Mouse (Mus musculus) CH12.LX (cell line): ENCODE measurements at regions not wholly inside any gene's neighbourhood (a gene's known extent, or its start where the extent isn't known, plus 50 kb on each side); places are given as distances from the start of the nearest gene placed in this dataset.
A peak's percentile ranks its signal among the peaks of the same experiment; 100 is the strongest.

Experiments
- DNase-seq: peaks from one replicate; pipeline ENCODE4 v3.0.0-alpha.2; 2013; ENCODE audit errors: extremely low read depth
- H3K27ac ChIP-seq: 2 replicates; pipeline ENCODE4 v1.5.1; 2012; ENCODE audit warnings: low read depth, mild to moderate bottlenecking, control low read depth, moderate library complexity; ENCODE audit not compliant: insufficient read depth
- H3K27me3 ChIP-seq: replicated peaks from 2 replicates; pipeline ENCODE3; 2012; ENCODE audit warnings: inconsistent platforms
- H3K36me3 ChIP-seq, 2 experiments: replicated peaks in 1 of 2; 2 replicates each; pipeline versions ENCODE3 to v1.6.1; 2012; ENCODE audit warnings: inconsistent platforms in 1 of 2, low read length in 1 of 2, mild to moderate bottlenecking in 1 of 2, mixed read lengths in 1 of 2, moderate library complexity in 1 of 2; ENCODE audit not compliant: control insufficient read depth in 1 of 2, insufficient read depth in 1 of 2
- H3K4me1 ChIP-seq, 2 experiments: 2 replicates each; pipeline ENCODE4 v1.6.1; 2012; ENCODE audit warnings: inconsistent platforms in 1 of 2, moderate library complexity in 1 of 2; ENCODE audit not compliant: insufficient read depth in 2 of 2, control insufficient read depth in 1 of 2
- H3K4me2 ChIP-seq: 2 replicates; pipeline ENCODE4 v1.6.1; 2012; ENCODE audit warnings: low read depth, mild to moderate bottlenecking, control low read depth; ENCODE audit not compliant: poor library complexity, insufficient read depth, severe bottlenecking
- H3K4me3 ChIP-seq, 3 experiments: fragments of 150-350 bp in 1 of 3; sonication (generic) in 1 of 3; replicated peaks in 1 of 3; 2 replicates each; pipeline versions ENCODE3 to v1.5.1; 2011 to 2012; ENCODE audit warnings: low read depth in 2 of 3, low read length in 2 of 3, mild to moderate bottlenecking in 2 of 3, moderate library complexity in 2 of 3, control low read depth in 1 of 3, improper control_type of control experiment in 1 of 3, inconsistent platforms in 1 of 3, mixed read lengths in 1 of 3; ENCODE audit not compliant: poor library complexity in 1 of 3
- H3K79me2 ChIP-seq: replicated peaks from 2 replicates; pipeline ENCODE4 v1.6.1; 2012; ENCODE audit warnings: mild to moderate bottlenecking, moderate library complexity; ENCODE audit not compliant: control insufficient read depth, poor library complexity, insufficient read depth, severe bottlenecking; ENCODE audit errors: extremely low read depth
- H3K9ac ChIP-seq: 2 replicates; pipeline ENCODE4 v1.6.1; 2012; ENCODE audit warnings: low read depth, mild to moderate bottlenecking, control low read depth, moderate library complexity; ENCODE audit not compliant: insufficient read depth
- H3K9me3 ChIP-seq: replicated peaks from 2 replicates; pipeline ENCODE3; 2012; ENCODE audit warnings: low read length, inconsistent platforms, mixed read lengths
- BHLHE40 ChIP-seq: IDR thresholded peaks from 2 replicates; pipeline ENCODE4 v1.6.1; 2011; ENCODE audit warnings: mild to moderate bottlenecking, low read depth, low read length, improper control_type of control experiment
- CHD1 ChIP-seq: IDR thresholded peaks from 2 replicates; pipeline ENCODE4 v1.6.1; 2012; ENCODE audit warnings: low read depth, low read length, improper control_type of control experiment, inconsistent platforms
- CHD2 ChIP-seq: IDR thresholded peaks from 2 replicates; pipeline ENCODE4 v1.6.1; 2011; ENCODE audit warnings: low read length, improper control_type of control experiment
- CTCF ChIP-seq, 2 experiments: IDR thresholded peaks in 1 of 2; conservative IDR thresholded peaks in 1 of 2; 2 replicates each; pipeline ENCODE4 v1.5.1; 2011 to 2012; ENCODE audit warnings: low read depth in 2 of 2, low read length in 2 of 2, improper control_type of control experiment in 1 of 2, inconsistent platforms in 1 of 2, mild to moderate bottlenecking in 1 of 2, moderate library complexity in 1 of 2
- E2F4 ChIP-seq: IDR thresholded peaks from 2 replicates; pipeline ENCODE4 v1.6.1; 2011; ENCODE audit warnings: low read depth, low read length, improper control_type of control experiment; ENCODE audit not compliant: insufficient replicate concordance
- ETS1 ChIP-seq: conservative IDR thresholded peaks from 2 replicates; pipeline ENCODE4 v1.6.1; 2012; ENCODE audit warnings: low read depth, mild to moderate bottlenecking, inconsistent platforms, low read length, improper control_type of control experiment, moderate library complexity
- GABPA ChIP-seq: IDR thresholded peaks from 2 replicates; pipeline ENCODE4 v1.6.1; 2012; ENCODE audit warnings: low read depth, low read length, improper control_type of control experiment, inconsistent platforms; ENCODE audit not compliant: insufficient replicate concordance
- HCFC1 ChIP-seq: IDR thresholded peaks from 2 replicates; pipeline ENCODE4 v1.6.1; 2012; ENCODE audit warnings: low read depth, mild to moderate bottlenecking, inconsistent platforms, low read length, improper control_type of control experiment
- IRF4 ChIP-seq: IDR thresholded peaks from 2 replicates; pipeline ENCODE4 v1.6.1; 2014; ENCODE audit warnings: low read depth, mild to moderate bottlenecking, inconsistent platforms, low read length, improper control_type of control experiment
- JUN ChIP-seq: IDR thresholded peaks from 2 replicates; pipeline ENCODE4 v1.6.1; 2011; ENCODE audit warnings: low read depth, mild to moderate bottlenecking, low read length, improper control_type of control experiment, moderate library complexity; ENCODE audit not compliant: insufficient read depth
- MAZ ChIP-seq: IDR thresholded peaks from 2 replicates; pipeline ENCODE4 v1.6.1; 2012; ENCODE audit warnings: low read depth, mild to moderate bottlenecking, inconsistent platforms, low read length, improper control_type of control experiment, moderate library complexity
- NELFE ChIP-seq: IDR thresholded peaks from 2 replicates; pipeline ENCODE4 v1.6.1; 2011; ENCODE audit warnings: low read depth, low read length, improper control_type of control experiment
- NRF1 ChIP-seq: IDR thresholded peaks from 2 replicates; pipeline ENCODE4 v1.6.1; 2014; ENCODE audit warnings: low read depth, mild to moderate bottlenecking, inconsistent platforms, low read length, improper control_type of control experiment, moderate library complexity
- POLR2A ChIP-seq: IDR thresholded peaks from 2 replicates; pipeline ENCODE4 v1.6.1; 2011; ENCODE audit warnings: low read depth, mild to moderate bottlenecking, improper control_type of control experiment, low read length
- POLR2AphosphoS2 ChIP-seq: IDR thresholded peaks from 2 replicates; pipeline ENCODE4 v1.6.1; 2011; ENCODE audit warnings: low read depth, low read length, improper control_type of control experiment
- RCOR1 ChIP-seq: conservative IDR thresholded peaks from 2 replicates; pipeline ENCODE4 v1.6.1; 2012; ENCODE audit warnings: low read depth, mild to moderate bottlenecking, inconsistent platforms, low read length, improper control_type of control experiment
- SMC3 ChIP-seq: IDR thresholded peaks from 2 replicates; pipeline ENCODE4 v1.6.1; 2011; ENCODE audit warnings: low read depth, low read length, improper control_type of control experiment
- TBP ChIP-seq: conservative IDR thresholded peaks from 2 replicates; pipeline ENCODE4 v1.6.1; 2011; ENCODE audit warnings: low read depth, low read length, improper control_type of control experiment
- UBTF ChIP-seq: IDR thresholded peaks from 2 replicates; pipeline ENCODE4 v1.6.1; 2012; ENCODE audit warnings: low read depth, mild to moderate bottlenecking, inconsistent platforms, low read length, improper control_type of control experiment, moderate library complexity
- USF2 ChIP-seq: conservative IDR thresholded peaks from 2 replicates; pipeline ENCODE4 v1.6.1; 2011; ENCODE audit warnings: low read depth, low read length, improper control_type of control experiment
- ZC3H11A ChIP-seq: IDR thresholded peaks from 2 replicates; pipeline ENCODE4 v1.6.1; 2012; ENCODE audit warnings: low read depth, mild to moderate bottlenecking, inconsistent platforms, low read length, improper control_type of control experiment
- ZKSCAN1 ChIP-seq: IDR thresholded peaks from 2 replicates; pipeline ENCODE4 v1.6.1; 2012; ENCODE audit warnings: low read depth, inconsistent platforms, low read length, improper control_type of control experiment, borderline replicate concordance
- dilution Hi-C: fragments of 300-500 bp; cut with MboI; formaldehyde crosslinking; loops from 2 replicates; pipeline ENCODE4 v1.14.3; 2020; ENCODE audit warnings: low sequenced_read_pairs; ENCODE audit not compliant: extremely low pct_unique_long_range_greater_than_20kb, extremely low pct_ligation_motif_present
- in situ Hi-C: fragments of 300-500 bp; cut with MboI; formaldehyde crosslinking; loops from 3 replicates; pipeline ENCODE4 v1.14.3; 2019; ENCODE audit warnings: low sequenced_read_pairs, low pct_ligation_motif_present, low pct_unique_long_range_greater_than_20kb, mixed read lengths

- H3K79me2 ChIP-seq: no peaks in the 10 kb centered on the region
- dilution Hi-C loops: no loop called here
- H3K4me2 ChIP-seq: no peak overlapping the region
- H3K9me3 ChIP-seq: peaks cover 22% of the 10 kb centered on the region
- H3K27me3 ChIP-seq: peaks cover 4% of the 10 kb centered on the region
- H3K27ac ChIP-seq: no peak overlapping the region
- in situ Hi-C loops: loop anchor here (10.0 kb wide), 1 partner anchor 290 kb away; no protein-coding TSS in a partner anchor
- TF ChIP-seq CTCF (conservative IDR thresholded peaks at IDR 0.05 in 1 of 2, IDR thresholded peaks at IDR 0.05 in 1 of 2; ENCODE audit: low read depth in 2 of 2, low read length in 2 of 2): peak in 1 of 2 experiments; percentile 42; a peak in 3 of 4 replicates
- TF ChIP-seq TBP: no peak
- no peak for TF ChIP-seq ETS1
- no peak for TF ChIP-seq UBTF
- no peak for TF ChIP-seq MAZ
- TF ChIP-seq CHD1: no peak
- peak; percentile 38 for TF ChIP-seq SMC3
- DNase-seq: peak; percentile 9
- no peak overlapping the region for H3K4me3 ChIP-seq
- no peaks in the 10 kb centered on the region for H3K36me3 ChIP-seq
- H3K4me1 ChIP-seq: no peaks in the 10 kb centered on the region
- H3K9ac ChIP-seq: no peak overlapping the region
Measured at GRCm38 (mm10) chr5:129354877-129355276, 146.1 kb upstream of the Sfswap start.

GRCm38 (mm10) chr5:129361527-129361926 lies 139.5 kb upstream of the Sfswap start:
- H3K4me1 ChIP-seq: no peaks in the 10 kb centered on the region

More at GRCm38 (mm10) chr5:129361527-129361926, 139.5 kb upstream of the Sfswap start:
- TF ChIP-seq CHD2: no peak
- no peak for TF ChIP-seq JUN
- TF ChIP-seq ZKSCAN1: no peak
- no peak for TF ChIP-seq IRF4
- TF ChIP-seq TBP: no peak
- TF ChIP-seq GABPA: no peak
- no peak for TF ChIP-seq POLR2AphosphoS2
- no peak for TF ChIP-seq ETS1
- TF ChIP-seq USF2: no peak
- TF ChIP-seq BHLHE40: no peak
- no peak for TF ChIP-seq NRF1
- TF ChIP-seq HCFC1: no peak
- TF ChIP-seq E2F4: no peak
- TF ChIP-seq SMC3: no peak
- no peak for TF ChIP-seq ZC3H11A
- TF ChIP-seq POLR2A: no peak
- TF ChIP-seq CHD1: no peak
- no peak for TF ChIP-seq NELFE
- TF ChIP-seq CTCF (conservative IDR thresholded peaks at IDR 0.05 in 1 of 2, IDR thresholded peaks at IDR 0.05 in 1 of 2; ENCODE audit: low read depth in 2 of 2, low read length in 2 of 2): no peak
- TF ChIP-seq RCOR1: no peak
- dilution Hi-C loops: no loop called here
- Histone ChIP-seq H3K36me3 (no peaks in the 10 kb centered on the region), H3K79me2 (no peaks in the 10 kb centered on the region), H3K4me2 (no peak overlapping the region), H3K9ac (no peak overlapping the region), H3K9me3 (peaks cover 52% of the 10 kb centered on the region), H3K27me3 (peaks cover 4% of the 10 kb centered on the region), H3K4me3 (no peak overlapping the region), H3K27ac (no peak overlapping the region)
- no peak for DNase-seq
- in situ Hi-C loops: no loop called here
